In genomic region chr13:19394171-19394570, GRCm38 (mm10) we compare ENCODE assay signal across 8 mouse cellular contexts. TPM values are rescaled to one million over a fixed set of nuclear protein-coding genes. Genes with fewer than 3 reads are reported as not detected.
DNase-seq lines count a peak whose midpoint lies in the region; ATAC-seq and TF ChIP-seq lines count a peak whose summit lies in the region.

No protein-coding gene starts in this region.

- H3K4me3 ChIP-seq in heart, embryonic 16.5 days (ENCODE audit: low read length), result no peak overlapping the region
- H3K4me3 ChIP-seq in liver, embryonic 14.5 days (ENCODE audit: insufficient read depth in 1 of 2, low read depth in 2 of 2, low read length in 2 of 2), result no peak overlapping the region
- peak overlapping the region; percentile 89 for H3K4me3 ChIP-seq in neural tube, embryonic 14.5 days (ENCODE audit: low read depth, low read length)

- no peak for TF ChIP-seq EP300 in liver, embryonic 14.5 days (IDR thresholded peaks at IDR 0.05; ENCODE audit: low read depth)

- H3K9me3 ChIP-seq in heart, embryonic 16.5 days (replicated peaks; ENCODE audit: control insufficient read depth, low read length), result no peaks in the 10 kb centered on the region
- H3K9me3 ChIP-seq in liver, embryonic 14.5 days (ENCODE audit: control insufficient read depth, low read length), result no peaks in the 10 kb centered on the region
- H3K9me3 ChIP-seq in neural tube, embryonic 14.5 days (ENCODE audit: control insufficient read depth, low read length), result no peaks in the 10 kb centered on the region

- TF ChIP-seq CTCF in liver, embryonic 14.5 days (IDR thresholded peaks at IDR 0.05; ENCODE audit: low read depth), result no peak

- peak overlapping the region; percentile 78 for H3K4me2 ChIP-seq in heart, embryonic 16.5 days (ENCODE audit: low read depth, low read length)
- peak overlapping the region; percentile 19 for H3K4me2 ChIP-seq in liver, embryonic 14.5 days (ENCODE audit: low read depth)
- H3K4me2 ChIP-seq in neural tube, embryonic 14.5 days (ENCODE audit: low read depth, low read length), result peak overlapping the region; percentile 68

- H3K9ac ChIP-seq in heart, embryonic 16.5 days (ENCODE audit: low read length), result 0 out of 2 replicates have a peak overlapping the region, but pooled peaks have one; percentile 41
- no peak overlapping the region for H3K9ac ChIP-seq in liver, embryonic 14.5 days (replicated peaks)
- H3K9ac ChIP-seq in neural tube, embryonic 14.5 days (replicated peaks; ENCODE audit: low read depth, low read length), result peak overlapping the region; percentile 90

- no peak overlapping the region for H3K27ac ChIP-seq in heart, embryonic 16.5 days (ENCODE audit: low read length)
- no peak overlapping the region for H3K27ac ChIP-seq in liver, embryonic 14.5 days
- no peak overlapping the region for H3K27ac ChIP-seq in neural tube, embryonic 14.5 days (ENCODE audit: low read depth, low read length)

- H3K27me3 ChIP-seq in heart, embryonic 16.5 days (ENCODE audit: control insufficient read depth, insufficient read depth, low read length), result no peaks in the 10 kb centered on the region
- no peaks in the 10 kb centered on the region for H3K27me3 ChIP-seq in liver, embryonic 14.5 days (ENCODE audit: control insufficient read depth, insufficient read depth, low read length)
- H3K27me3 ChIP-seq in neural tube, embryonic 14.5 days (ENCODE audit: control insufficient read depth, insufficient read depth, low read length), result no peaks in the 10 kb centered on the region

- 40% methylated on average over 4 of the region's 4 CpGs for WGBS in heart, embryonic 16.5 days
- WGBS in liver, embryonic 14.5 days (ENCODE audit: insufficient replicate concordance), result 50% methylated on average over 4 of the region's 4 CpGs
- 64% methylated on average over 4 of the region's 4 CpGs for WGBS in neural tube, embryonic 14.5 days

- H3K4me1 ChIP-seq in heart, embryonic 16.5 days (ENCODE audit: control insufficient read depth, insufficient read depth, low read length), result peaks cover 20% of the 10 kb centered on the region
- peaks cover 7 to 10% of the 10 kb centered on the region in 2 experiments; a peak in 3 of 4 replicates for H3K4me1 ChIP-seq in liver, embryonic 14.5 days (replicated peaks; ENCODE audit: control insufficient read depth in 2 of 2, insufficient read depth in 2 of 2, low read length in 1 of 2)
- H3K4me1 ChIP-seq in neural tube, embryonic 14.5 days (ENCODE audit: control insufficient read depth, insufficient read depth, low read length), result peaks cover 25% of the 10 kb centered on the region

- H3K36me3 ChIP-seq in heart, embryonic 16.5 days (ENCODE audit: control insufficient read depth, insufficient read depth), result no peaks in the 10 kb centered on the region
- no peaks in the 10 kb centered on the region for H3K36me3 ChIP-seq in liver, embryonic 14.5 days (replicated peaks; ENCODE audit: control insufficient read depth, insufficient read depth, low read depth)
- no peaks in the 10 kb centered on the region for H3K36me3 ChIP-seq in neural tube, embryonic 14.5 days (ENCODE audit: control insufficient read depth, insufficient read depth, low read length)

- no peak for ATAC-seq in heart, embryonic 16.5 days (replicated peaks; ENCODE audit: extremely low read depth, insufficient read depth, low FRiP score)
- ATAC-seq in liver, embryonic 14.5 days (ENCODE audit: insufficient read depth), result no peak
- no peak for ATAC-seq in neural tube, embryonic 14.5 days (ENCODE audit: low read depth)
- ATAC-seq in CD4-positive, CD25-positive, alpha-beta regulatory T cell, adult 4 months, result no peak
- no peak for ATAC-seq in inflammation-experienced regulatory T-cells, adult 6 months

- DNase-seq in cerebellum, adult 11-12 months, result peak; percentile 40
- no peak for DNase-seq in cerebellum, adult 8-10 months
- peak; percentile 47 for DNase-seq in R1 (ENCODE audit: low read depth, low spot score)
- DNase-seq in liver, embryonic 14.5 days (ENCODE audit: low read depth in 3 of 3, low spot score in 3 of 3), result no peak

RNA-seq across cellular contexts. Expression of gene Stard3nl, which starts 1.4 kb away (rescaled TPM):
- 65.7 and 72.4 TPM in 2 replicates for polyA plus RNA-seq in heart, embryonic 16.5 days (2015; fragmentation: Nextera tagmentation; extraction: Ambion mirVana)
- 9.5 and 12.0 TPM in 2 replicates for polyA plus RNA-seq in liver, embryonic 14.5 days (2012; rRNA removed)
- 23.7 and 25.0 TPM in 2 replicates for polyA plus RNA-seq in liver, embryonic 14.5 days (2014; fragmentation: Nextera tagmentation; extraction: Ambion mirVana)
- polyA plus RNA-seq in neural tube, embryonic 14.5 days (2014; fragmentation: Nextera tagmentation; extraction: Ambion mirVana), result 220 and 225 TPM in 2 replicates
- 10 to 100 TPM; 47.3 to 47.9 TPM for polyA plus RNA-seq in CD4-positive, CD25-positive, alpha-beta regulatory T cell, adult 4 months (2017; shearing (Covaris generic))
- 10 to 100 TPM; 46.1 to 97.6 (median 51.4) TPM for polyA plus RNA-seq in inflammation-experienced regulatory T-cells, adult 6 months (2017; shearing (Covaris generic))

Comparison
In these comparisons a context has a peak if more than half of its experiments do, and no peak if none do; other contexts are left out.
1. DNase-seq: peak in cerebellum, adult 11-12 months (single experiment) and R1 (single experiment); none in cerebellum, adult 8-10 months (single experiment) and liver, embryonic 14.5 days (0 of 3).
2. H3K4me2 ChIP-seq: peak in every context shown above with its lines; median percentile 78 in heart, embryonic 16.5 days; 68 in neural tube, embryonic 14.5 days; 19 in liver, embryonic 14.5 days.